Mouse (Mus musculus) lung, postnatal 0 days (tissue): ENCODE results near the gene Flywch2.

Experiments
- CTCF ChIP-seq: IDR thresholded peaks from 2 replicates; pipeline ENCODE4 v1.5.1; 2016; ENCODE audit warnings: antibody characterized with exemption, mild to moderate bottlenecking
- EP300 ChIP-seq: IDR thresholded peaks from 2 replicates; pipeline ENCODE4 v1.6.1; 2016; ENCODE audit warnings: antibody characterized with exemption, mild to moderate bottlenecking, control low read depth

DNA sequence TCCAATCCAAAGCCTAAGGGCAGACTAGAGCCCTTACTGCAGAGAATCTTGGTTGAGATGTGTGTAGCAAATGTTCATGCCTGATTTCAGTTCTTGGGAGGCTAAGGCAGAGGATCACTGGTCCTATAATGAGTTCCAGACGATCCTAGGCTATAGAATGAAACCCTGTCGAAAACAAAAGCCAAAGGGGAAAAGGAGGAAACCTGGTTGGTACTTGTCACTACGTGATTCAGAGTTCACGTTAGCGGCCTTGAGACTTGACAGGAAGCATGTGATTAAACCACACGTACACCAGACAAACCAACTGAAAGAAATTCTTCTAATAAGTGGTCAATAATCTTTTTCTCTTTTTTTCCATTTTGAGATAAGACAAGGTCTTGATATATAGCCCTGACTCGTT is 11.4 kb upstream of the Flywch2 start:
- TF ChIP-seq CTCF: no peak
- no peak for TF ChIP-seq EP300
